Mouse (Mus musculus) hindbrain, embryonic 14.5 days (tissue): ENCODE data around the gene Ptgds. TPM values are rescaled to one million over a fixed set of nuclear protein-coding genes. Genes with fewer than 3 reads are reported as not detected.

Experiments
- ATAC-seq: fragments of 200-750 bp; cut with Nextera tagmentation; 2 replicates; pipeline ENCODE4 v1.8.0; 2017; ENCODE audit warnings: moderate number of reproducible peaks, mild to moderate bottlenecking, moderate TSS enrichment, moderate library complexity; ENCODE audit not compliant: low FRiP score
- DNase-seq: peaks from one replicate; pipeline ENCODE4 v3.0.0-alpha.2; 2015; ENCODE audit warnings: low spot score
- H3K27ac ChIP-seq: fragments of 300-500 bp; sonication (generic); 2 replicates; pipeline ENCODE4 v1.5.1; 2014; ENCODE audit warnings: mild to moderate bottlenecking, moderate library complexity
- H3K27me3 ChIP-seq: fragments of 300-500 bp; sonication (generic); 2 replicates; pipeline ENCODE4 v1.6.1; 2014; ENCODE audit warnings: mild to moderate bottlenecking, low read length, mixed read lengths; ENCODE audit not compliant: control insufficient read depth, insufficient read depth
- H3K36me3 ChIP-seq: fragments of 300-500 bp; sonication (generic); replicated peaks from 2 replicates; pipeline ENCODE4 v1.6.1; 2014; ENCODE audit not compliant: control insufficient read depth, insufficient read depth
- H3K4me1 ChIP-seq: fragments of 300-500 bp; sonication (generic); replicated peaks from 2 replicates; pipeline ENCODE4 v1.6.1; 2014; ENCODE audit warnings: antibody characterized with exemption, low read length, mixed read lengths; ENCODE audit not compliant: control insufficient read depth, insufficient read depth
- H3K4me2 ChIP-seq: fragments of 300-500 bp; sonication (generic); replicated peaks from 2 replicates; pipeline ENCODE4 v1.6.1; 2014; ENCODE audit warnings: mild to moderate bottlenecking, moderate library complexity
- H3K4me3 ChIP-seq: fragments of 300-500 bp; sonication (generic); replicated peaks from 2 replicates; pipeline ENCODE4 v1.5.1; 2014; ENCODE audit warnings: mild to moderate bottlenecking, low read length
- H3K9ac ChIP-seq: fragments of 300-500 bp; sonication (generic); 2 replicates; pipeline ENCODE4 v1.6.1; 2014
- H3K9me3 ChIP-seq: fragments of 300-500 bp; sonication (generic); 2 replicates; pipeline ENCODE4 v1.6.1; 2016; ENCODE audit warnings: low read length; ENCODE audit not compliant: control insufficient read depth
- WGBS: fragments of 180-500 bp; shearing (Covaris S2); extraction: QIAGEN DNeasy Blood & Tissue Kit; methylation state at CpG from one replicate; pipeline ENCODE4 v1.1.7; 2014; 5-methylcytosine and 5-hydroxymethylcytosine counted together
- polyA plus RNA-seq: library from polyadenylated mRNA; unstranded; fragments of >200 nt; fragmentation: Nextera tagmentation; extraction: Ambion mirVana; gene quantifications from 2 replicates; pipeline ENCODE4 v1.2.1, GENCODE M21; 2014

The Ptgds gene
- polyA plus RNA-seq, 1 experiment from 2014 or later = 230 TPM

DNA sequence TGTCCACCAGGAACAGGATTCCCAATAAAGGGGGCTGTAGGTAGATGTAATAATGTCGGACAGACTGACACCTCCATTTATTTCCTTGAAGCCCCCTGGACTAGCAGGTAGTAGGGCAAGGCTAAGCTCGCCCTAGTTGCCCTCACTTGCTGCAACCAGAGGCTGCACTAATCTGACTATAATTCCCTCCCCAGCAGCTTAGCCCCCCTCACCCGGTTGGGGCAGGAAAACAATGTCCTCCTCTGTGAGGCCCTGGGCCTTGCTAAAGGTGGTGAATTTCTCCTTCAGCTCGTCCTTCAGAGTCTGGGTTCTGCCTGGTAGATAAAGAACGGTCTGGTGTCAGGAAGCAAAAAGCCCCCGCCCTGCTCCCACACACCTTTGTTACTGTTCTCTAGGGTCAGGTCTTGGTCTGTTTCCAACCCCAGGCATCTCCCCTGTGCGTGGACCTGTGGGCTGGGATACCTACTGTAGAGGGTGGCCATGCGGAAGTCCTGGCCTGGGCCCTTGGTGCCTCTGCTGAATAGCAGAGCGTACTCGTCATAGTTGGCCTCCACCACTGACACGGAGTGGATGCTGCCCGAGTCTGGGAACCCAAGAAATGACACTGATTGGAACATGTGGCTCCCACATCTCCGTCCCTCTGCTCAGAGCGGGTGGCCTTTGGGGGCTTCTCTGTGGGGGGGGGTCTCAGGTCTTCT is 2.1 kb downstream of the Ptgds start:
- Histone ChIP-seq H3K36me3 (no peaks in the 10 kb centered on the region), H3K4me3 (no peak overlapping the region), H3K9me3 (no peaks in the 10 kb centered on the region), H3K27ac (no peak overlapping the region), H3K27me3 (no peaks in the 10 kb centered on the region), H3K9ac (no peak overlapping the region), H3K4me2 (no peak overlapping the region), H3K4me1 (peaks cover 5% of the 10 kb centered on the region; the same call in 1 of the 2 replicates)
- 77% methylated on average over 14 of the region's 14 CpGs for WGBS
- DNase-seq (no peak), ATAC-seq (no peak)

DNA sequence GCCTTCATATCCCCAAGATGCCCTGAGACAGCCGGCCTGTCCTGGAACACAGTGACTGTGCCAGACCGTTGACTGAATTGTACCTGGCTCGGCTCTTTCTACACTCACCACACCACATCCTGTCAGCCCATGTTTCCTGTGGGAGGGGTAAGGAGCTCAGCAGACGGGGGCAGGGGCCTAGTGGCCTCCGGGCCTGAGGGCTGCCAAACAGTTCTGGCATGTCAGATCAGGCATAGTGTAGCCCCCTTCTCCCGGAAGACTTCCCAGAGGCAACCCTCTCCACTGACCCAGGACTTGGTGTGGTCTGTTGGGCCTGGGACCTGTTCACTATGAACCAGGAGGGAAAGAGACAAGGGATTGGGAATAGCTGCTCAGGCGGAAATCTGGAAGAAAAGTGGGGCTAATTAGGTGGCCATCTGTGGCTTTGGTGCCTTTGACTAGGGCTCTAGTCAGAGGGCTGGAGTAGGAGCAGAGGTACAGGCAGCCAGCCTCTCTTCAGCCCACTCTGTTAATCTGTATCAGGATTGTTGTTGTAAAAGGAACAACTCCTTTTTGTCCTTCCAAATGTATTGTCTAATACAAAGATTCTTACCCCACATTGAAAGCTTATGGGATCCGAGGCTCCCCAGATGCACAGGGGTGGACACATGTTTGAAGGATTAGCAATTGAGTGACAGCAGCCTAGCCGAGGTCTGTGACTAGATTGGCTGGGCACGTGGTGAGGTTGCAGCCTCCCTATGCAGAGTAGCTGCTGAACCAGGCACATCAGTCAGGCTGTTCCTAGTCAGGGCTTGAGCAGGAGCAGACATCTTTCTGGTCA is 3.8 kb downstream of the Ptgds start:
- no peak overlapping the region for H3K4me3 ChIP-seq
- no peak for DNase-seq
- H3K36me3 ChIP-seq = no peaks in the 10 kb centered on the region
- WGBS = 54% methylated on average over 10 of the region's 10 CpGs
- H3K4me1 ChIP-seq = peaks cover 9% of the 10 kb centered on the region
- H3K9ac ChIP-seq = no peak overlapping the region
- no peak overlapping the region for H3K27ac ChIP-seq
- no peaks in the 10 kb centered on the region for H3K9me3 ChIP-seq
- ATAC-seq = no peak
- H3K27me3 ChIP-seq = no peaks in the 10 kb centered on the region
- no peak overlapping the region for H3K4me2 ChIP-seq

DNA sequence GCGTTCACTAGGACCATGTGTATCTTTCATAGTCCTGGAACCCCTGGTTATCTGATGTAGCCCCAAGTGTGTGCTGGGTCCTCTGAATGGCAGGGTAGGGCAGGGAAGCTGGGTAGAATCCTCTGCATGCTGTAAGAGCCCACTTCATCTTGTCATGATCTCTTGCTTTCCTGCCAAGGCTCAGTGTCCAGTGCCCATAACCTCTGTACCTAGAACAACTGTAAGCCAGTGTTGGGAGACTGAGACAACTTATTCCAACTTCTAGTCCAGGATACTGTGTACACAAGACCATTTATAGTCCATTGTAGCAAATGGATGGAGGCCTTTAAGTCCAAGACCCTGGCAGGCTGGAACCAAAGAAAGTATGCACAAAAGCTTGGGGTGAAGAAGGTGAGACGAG is 4.6 kb downstream of the Ptgds start:
- Histone ChIP-seq H3K27ac (no peak overlapping the region), H3K4me2 (no peak overlapping the region), H3K9me3 (no peaks in the 10 kb centered on the region), H3K36me3 (no peaks in the 10 kb centered on the region), H3K4me1 (peaks cover 9% of the 10 kb centered on the region), H3K27me3 (no peaks in the 10 kb centered on the region), H3K9ac (no peak overlapping the region), H3K4me3 (no peak overlapping the region)
- DNase-seq = no peak
- no peak for ATAC-seq
- WGBS = 92% methylated on average over 2 of the region's 2 CpGs

DNA sequence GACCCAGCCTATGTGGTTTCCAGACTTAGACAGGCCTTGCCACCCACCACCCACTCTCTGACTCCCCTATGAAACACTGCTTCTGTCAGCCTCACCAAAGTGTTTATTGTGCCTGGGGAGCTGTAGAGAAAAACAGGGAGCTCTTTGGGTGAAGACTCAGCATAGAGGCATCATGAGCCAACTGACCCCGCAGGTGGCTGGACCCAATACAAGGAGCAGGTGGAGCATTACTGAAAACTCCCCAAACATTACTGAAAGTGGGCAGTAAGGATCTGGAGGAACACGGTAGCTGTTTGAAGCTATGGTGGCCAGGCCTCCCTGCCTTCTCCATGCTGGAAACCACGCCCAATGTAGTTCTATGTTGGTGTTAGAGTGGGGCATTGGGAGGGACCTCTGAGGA is 6.2 kb downstream of the Ptgds start:
- DNase-seq = no peak
- H3K4me3 ChIP-seq = no peak overlapping the region
- no peaks in the 10 kb centered on the region for H3K9me3 ChIP-seq
- no peak overlapping the region for H3K4me2 ChIP-seq
- H3K4me1 ChIP-seq = peaks cover 20% of the 10 kb centered on the region
- peaks cover 7% of the 10 kb centered on the region; the same call in 1 of the 2 replicates for H3K36me3 ChIP-seq
- H3K9ac ChIP-seq = no peak overlapping the region
- no peaks in the 10 kb centered on the region for H3K27me3 ChIP-seq
- H3K27ac ChIP-seq = no peak overlapping the region
- no peak for ATAC-seq
- WGBS = 85% methylated on average over 3 of the region's 3 CpGs

DNA sequence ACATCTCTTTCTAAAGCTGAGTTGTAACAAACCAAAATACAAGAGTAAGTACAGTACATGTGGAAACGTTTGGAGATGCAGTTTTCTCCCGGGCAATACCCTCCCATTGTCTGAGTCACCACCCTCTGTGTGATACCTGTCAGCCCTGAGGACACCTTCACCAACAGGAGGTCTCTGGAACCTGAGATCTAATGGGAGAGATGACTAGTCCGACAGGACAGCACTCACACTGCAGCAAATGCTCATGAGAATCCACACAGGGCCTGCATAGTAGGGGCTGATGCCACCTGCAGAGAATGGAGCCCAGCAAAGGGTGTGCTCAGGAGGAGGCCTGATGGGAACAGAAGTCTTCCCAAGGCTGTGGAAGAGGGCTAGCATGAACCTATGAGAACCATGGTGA is 8.4 kb downstream of the Ptgds start:
- Histone ChIP-seq H3K4me1 (peaks cover 20% of the 10 kb centered on the region), H3K27ac (peak overlapping the region; percentile 93), H3K9ac (peak overlapping the region; percentile 78), H3K27me3 (no peaks in the 10 kb centered on the region), H3K36me3 (peaks cover 17% of the 10 kb centered on the region), H3K4me3 (peak overlapping the region; percentile 51), H3K4me2 (peak overlapping the region; percentile 81), H3K9me3 (no peaks in the 10 kb centered on the region)
- 34% methylated on average over 3 of the region's 3 CpGs for WGBS
- DNase-seq (no peak), ATAC-seq (peak; percentile 7; the same call in 1 of the 2 replicates)

DNA sequence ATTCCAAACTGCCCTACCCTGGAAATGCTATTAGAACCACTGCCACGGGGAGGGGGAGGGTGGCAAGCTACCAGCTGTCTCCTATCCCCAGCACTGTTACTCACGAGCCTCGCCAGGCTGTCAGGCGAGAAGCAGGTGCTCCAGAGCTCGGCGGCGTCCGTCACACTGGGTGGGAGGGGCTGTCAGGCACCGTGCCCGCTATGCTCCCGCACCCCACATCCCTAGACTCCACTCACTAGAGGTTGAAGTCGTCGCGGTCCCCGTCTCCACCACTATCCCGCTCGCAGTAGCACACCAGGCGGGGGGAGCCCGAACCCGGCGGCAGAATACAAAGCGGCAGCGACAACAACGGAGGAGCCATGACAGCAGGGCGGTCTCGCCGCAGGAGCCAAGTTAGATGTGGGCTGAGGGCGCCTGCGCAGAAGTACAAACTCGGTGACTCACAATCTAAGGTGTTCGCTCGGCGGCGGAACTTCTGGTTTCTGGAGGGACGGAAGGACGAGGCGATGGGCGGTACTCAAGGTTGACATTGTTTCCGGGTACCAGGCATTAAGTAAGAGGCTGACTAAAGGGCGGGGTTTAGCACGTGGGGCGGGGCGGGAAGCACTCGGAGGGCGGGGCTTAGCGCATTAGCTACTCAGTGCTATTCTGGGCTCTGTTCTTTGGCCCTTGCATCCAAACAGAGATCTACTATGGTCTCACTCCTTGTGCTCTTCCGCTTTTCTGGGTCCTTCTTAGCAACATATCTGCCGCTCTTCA is 9.1 kb downstream of the Ptgds start, which contains the start of gene Paxx:
Gene Paxx, minus strand, starts transcription at position 544 of the 759 bp plus-strand sequence.
- ATAC-seq (peak; percentile 90), DNase-seq (peak; percentile 90)
- H3K4me3 ChIP-seq = peak within 1 kb of the TSS; percentile 51
- H3K9me3 ChIP-seq = no peaks in the 10 kb centered on the region
- peak within 1 kb of the TSS; percentile 81 for H3K4me2 ChIP-seq
- H3K9ac ChIP-seq = peak within 1 kb of the TSS; percentile 78
- H3K4me1 ChIP-seq = peaks cover 20% of the 10 kb centered on the region
- H3K27ac ChIP-seq = peak within 1 kb of the TSS; percentile 93
- peaks cover 17% of the 10 kb centered on the region for H3K36me3 ChIP-seq
- under 1% methylated on average over 48 of the region's 48 CpGs for WGBS
- no peaks in the 10 kb centered on the region for H3K27me3 ChIP-seq

DNA sequence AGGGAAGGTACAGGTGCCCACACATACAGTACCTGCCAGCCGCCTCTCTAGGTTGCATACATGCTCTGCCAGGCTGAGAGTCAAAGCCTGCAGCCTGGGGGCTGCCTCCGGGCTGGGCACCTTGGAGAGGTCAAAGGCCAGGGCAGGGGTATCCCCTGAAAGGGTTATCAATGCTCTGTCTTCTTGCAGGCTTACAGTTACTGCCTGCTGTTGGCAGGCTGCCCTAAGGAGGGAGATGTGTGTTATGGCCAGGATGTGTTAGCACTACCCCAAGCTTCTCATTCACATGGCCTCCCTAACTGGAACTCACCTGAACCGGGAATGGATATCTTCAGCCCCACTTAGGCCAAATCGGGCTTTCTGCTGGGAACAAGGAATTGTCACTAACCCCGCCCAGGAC is 9.7 kb downstream of the Ptgds start:
- DNase-seq = peak; percentile 28
- H3K4me2 ChIP-seq = peak overlapping the region; percentile 81
- peak overlapping the region; percentile 78 for H3K9ac ChIP-seq
- H3K27me3 ChIP-seq = no peaks in the 10 kb centered on the region
- no peaks in the 10 kb centered on the region for H3K9me3 ChIP-seq
- peak; percentile 4 for ATAC-seq
- H3K4me1 ChIP-seq = peaks cover 20% of the 10 kb centered on the region
- peak overlapping the region; percentile 93 for H3K27ac ChIP-seq
- peaks cover 17% of the 10 kb centered on the region for H3K36me3 ChIP-seq
- H3K4me3 ChIP-seq = peak overlapping the region; percentile 51
- WGBS = 32% methylated on average over 5 of the region's 5 CpGs

DNA sequence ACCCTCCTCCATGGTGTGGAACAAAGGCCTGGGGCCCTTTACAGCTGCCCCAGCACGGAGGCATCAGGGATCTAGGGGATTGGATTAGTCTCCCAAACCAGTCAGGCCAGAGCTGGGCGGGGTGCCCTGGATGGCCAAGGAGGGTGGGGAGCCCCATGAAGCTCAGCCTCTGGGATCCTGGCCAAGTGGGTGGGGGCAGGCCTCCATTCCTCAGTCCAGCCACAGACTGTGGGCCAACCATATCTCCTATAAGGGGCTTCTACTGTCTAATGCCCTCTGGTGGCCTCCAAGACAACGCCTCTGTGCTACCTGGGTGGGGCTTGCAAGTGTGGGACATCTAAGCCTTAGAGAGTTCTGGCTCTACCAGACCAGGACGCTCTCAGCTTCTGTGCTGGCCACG is 10.9 kb downstream of the Ptgds start:
- Histone ChIP-seq H3K27me3 (no peaks in the 10 kb centered on the region), H3K9me3 (no peaks in the 10 kb centered on the region), H3K4me3 (no peak overlapping the region), H3K4me2 (peak overlapping the region; percentile 81; the same call in 1 of the 2 replicates), H3K9ac (no peak overlapping the region), H3K4me1 (peaks cover 20% of the 10 kb centered on the region), H3K27ac (no peak overlapping the region), H3K36me3 (peaks cover 17% of the 10 kb centered on the region)
- whole genome bisulfite sequencing = 77% methylated on average over 5 of the region's 5 CpGs
- ATAC-seq (no peak), DNase-seq (no peak)
